Mouse (Mus musculus) forebrain, embryonic 15.5 days (tissue): Measurements from ENCODE around the gene Nsg1. TPM values are rescaled to one million over a fixed set of nuclear protein-coding genes. Genes with fewer than 3 reads are reported as not detected.

Source experiments
- ATAC-seq: fragments of 200-750 bp; cut with Nextera tagmentation; replicated peaks from 2 replicates; pipeline ENCODE4 v1.8.0; 2017; ENCODE audit warnings: mild to moderate bottlenecking, moderate TSS enrichment, moderate library complexity
- H3K27ac ChIP-seq: fragments of 300-500 bp; sonication (generic); replicated peaks from 2 replicates; pipeline ENCODE4 v1.5.1; 2015; ENCODE audit warnings: mild to moderate bottlenecking, inconsistent platforms
- H3K27me3 ChIP-seq: fragments of 300-500 bp; sonication (generic); 2 replicates; pipeline ENCODE4 v1.6.1; 2015; ENCODE audit warnings: inconsistent platforms
- H3K36me3 ChIP-seq: fragments of 300-500 bp; sonication (generic); 2 replicates; pipeline ENCODE4 v1.6.1; 2015; ENCODE audit warnings: mild to moderate bottlenecking, inconsistent platforms
- H3K4me1 ChIP-seq: fragments of 300-500 bp; sonication (generic); 2 replicates; pipeline ENCODE4 v1.6.1; 2015; ENCODE audit warnings: inconsistent platforms
- H3K4me2 ChIP-seq: fragments of 300-500 bp; sonication (generic); replicated peaks from 2 replicates; pipeline ENCODE4 v1.6.1; 2015; ENCODE audit warnings: mild to moderate bottlenecking, inconsistent platforms
- H3K4me3 ChIP-seq: fragments of 300-500 bp; sonication (generic); 2 replicates; pipeline ENCODE4 v1.5.1; 2015; ENCODE audit warnings: mild to moderate bottlenecking, inconsistent platforms
- H3K9ac ChIP-seq: fragments of 300-500 bp; sonication (generic); replicated peaks from 2 replicates; pipeline ENCODE4 v1.6.1; 2015; ENCODE audit warnings: mild to moderate bottlenecking, inconsistent platforms
- H3K9me3 ChIP-seq: fragments of 300-500 bp; sonication (generic); 2 replicates; pipeline ENCODE4 v1.6.1; 2016; ENCODE audit warnings: inconsistent platforms
- WGBS: fragments of 180-500 bp; shearing (Covaris S2); methylation state at CpG from one replicate; pipeline ENCODE4 v1.1.7; 2015; ENCODE audit warnings: mixed read lengths; 5-methylcytosine and 5-hydroxymethylcytosine counted together
- polyA plus RNA-seq: library from polyadenylated mRNA; unstranded; fragments of >200 nt; fragmentation: Nextera tagmentation; extraction: Ambion mirVana; gene quantifications from 2 replicates; pipeline ENCODE4 v1.2.1, GENCODE M21; 2015

Gene Nsg1
- polyA plus RNA-seq, 1 experiment from 2014 or later: 1,219 TPM

DNA sequence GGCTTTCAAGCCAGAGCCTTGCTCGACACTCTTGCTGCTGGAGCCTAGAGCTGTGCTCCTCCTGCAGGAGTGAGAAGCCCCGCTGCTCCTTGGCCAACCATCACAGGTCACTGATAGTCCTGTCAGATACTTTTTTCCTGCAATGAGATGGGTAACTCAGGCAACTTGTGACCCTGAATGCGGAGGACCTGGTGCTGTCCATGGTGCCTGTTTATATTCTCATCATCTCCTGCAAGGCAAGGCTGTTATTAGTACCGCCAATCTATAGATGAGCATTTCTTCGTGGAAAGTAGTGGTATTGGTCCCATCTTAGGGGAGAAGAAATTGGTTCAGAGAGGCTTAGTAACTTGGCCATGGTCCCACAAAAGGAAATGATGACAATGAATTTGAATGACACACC is 14.1 kb upstream of the Nsg1 start:
- 53% methylated on average over 5 of the region's 5 CpGs for WGBS
- H3K36me3 ChIP-seq: no peaks in the 10 kb centered on the region

DNA sequence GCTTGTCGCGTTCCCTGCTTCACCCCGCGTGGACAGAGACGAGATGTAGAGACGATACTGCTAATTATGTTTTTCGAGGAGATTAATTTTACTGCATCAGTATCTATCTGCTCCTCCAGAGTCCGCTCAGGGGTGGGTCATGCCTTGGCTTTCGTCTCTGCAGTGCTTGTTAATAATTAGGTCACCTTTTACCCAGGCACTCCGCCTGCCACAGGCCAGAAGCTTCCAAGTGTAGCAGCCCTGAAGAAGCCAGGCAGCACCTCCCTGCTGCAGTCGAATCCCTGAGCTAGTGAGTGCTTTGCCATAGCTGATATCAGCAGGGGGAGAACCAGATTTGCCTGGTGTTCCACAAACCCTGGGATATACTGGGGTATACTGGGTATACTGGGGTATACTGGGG is 8.8 kb upstream of the Nsg1 start:
- 77% methylated on average over 11 of the region's 11 CpGs for WGBS
- no peaks in the 10 kb centered on the region for H3K27me3 ChIP-seq
- H3K27ac ChIP-seq: no peak overlapping the region
- no peaks in the 10 kb centered on the region for H3K9me3 ChIP-seq
- no peaks in the 10 kb centered on the region for H3K4me1 ChIP-seq
- no peaks in the 10 kb centered on the region for H3K36me3 ChIP-seq
- no peak overlapping the region for H3K9ac ChIP-seq
- H3K4me2 ChIP-seq: no peak overlapping the region
- H3K4me3 ChIP-seq: no peak overlapping the region
- ATAC-seq: no peak

More for the DNA sequence above, 14.1 kb upstream of the Nsg1 start:
- Histone ChIP-seq H3K4me3 (no peak overlapping the region), H3K9ac (no peak overlapping the region), H3K27me3 (no peaks in the 10 kb centered on the region), H3K4me2 (no peak overlapping the region), H3K9me3 (no peaks in the 10 kb centered on the region), H3K4me1 (no peaks in the 10 kb centered on the region), H3K27ac (no peak overlapping the region)
- ATAC-seq: no peak

DNA sequence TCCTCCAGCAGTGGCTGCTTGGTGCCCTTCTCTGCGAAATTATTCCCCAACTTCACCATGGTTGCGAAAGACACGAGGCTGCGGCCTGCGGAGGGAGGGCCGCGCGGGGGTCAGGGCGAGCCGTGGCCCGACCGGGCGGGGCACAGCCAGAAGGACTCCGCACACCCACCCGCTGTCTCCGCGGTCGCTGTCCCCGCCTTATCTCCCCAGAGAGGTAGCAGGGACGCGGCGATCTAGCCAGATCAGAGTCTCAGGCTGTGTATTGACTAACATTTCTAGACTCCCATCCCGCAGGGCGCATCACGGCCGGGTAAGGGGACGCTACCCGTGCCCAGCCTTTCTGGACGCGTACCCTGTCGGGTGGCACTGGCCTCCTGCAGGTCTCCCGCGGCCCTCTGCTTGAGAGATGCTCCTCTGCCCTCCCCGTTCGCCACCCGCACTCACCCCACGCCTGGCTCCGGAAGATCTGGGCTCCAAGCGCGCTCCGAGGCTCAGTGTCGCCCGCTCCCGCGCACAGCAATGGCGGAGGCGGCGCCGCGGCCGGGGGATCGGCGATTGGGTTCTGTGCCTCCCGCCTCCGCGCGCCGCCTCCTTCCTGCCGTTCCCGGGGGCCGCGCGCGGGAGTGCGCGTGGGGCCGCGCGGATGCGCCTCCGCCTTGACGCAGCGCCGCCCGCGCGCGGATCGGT is 617 bp downstream of the Nsg1 start:
- Histone ChIP-seq H3K9me3 (no peaks in the 10 kb centered on the region), H3K4me1 (peaks cover 47% of the 10 kb centered on the region), H3K4me2 (peak overlapping the region; percentile 75), H3K27ac (peak overlapping the region; percentile 99), H3K27me3 (no peaks in the 10 kb centered on the region), H3K4me3 (peak overlapping the region; percentile 93), H3K36me3 (peaks cover 32% of the 10 kb centered on the region), H3K9ac (peak overlapping the region; percentile 100)
- WGBS: under 1% methylated on average over 79 of the region's 79 CpGs
- peak; percentile 87 for ATAC-seq

DNA sequence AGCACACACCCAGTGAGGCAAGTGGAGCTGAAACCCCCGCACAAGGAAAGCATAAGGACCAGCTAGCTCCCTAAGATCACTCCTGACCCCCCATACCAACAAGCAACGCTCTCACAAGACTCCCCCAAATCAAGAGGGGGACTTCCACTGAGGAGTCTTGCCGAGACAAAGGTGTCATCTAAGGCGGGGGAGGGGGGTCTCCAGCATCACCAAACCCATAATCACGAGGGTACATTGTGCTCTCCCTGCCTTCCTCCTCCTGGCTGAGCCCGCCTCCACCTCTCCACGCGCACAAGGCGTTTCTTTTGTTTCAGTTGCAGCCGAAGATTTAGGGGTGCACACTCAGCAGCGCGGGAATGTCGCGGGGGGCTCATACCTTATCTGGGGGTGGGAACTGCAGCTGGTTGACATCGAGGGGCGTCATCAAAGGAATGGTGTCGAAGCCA is 1.2 kb downstream of the Nsg1 start:
- Histone ChIP-seq H3K4me1 (peaks cover 52% of the 10 kb centered on the region), H3K9ac (peak overlapping the region; percentile 100), H3K9me3 (no peaks in the 10 kb centered on the region), H3K4me3 (peak overlapping the region; percentile 93), H3K27me3 (no peaks in the 10 kb centered on the region), H3K36me3 (peaks cover 38% of the 10 kb centered on the region), H3K27ac (peak overlapping the region; percentile 99), H3K4me2 (peak overlapping the region; percentile 75)
- WGBS: under 1% methylated on average over 17 of the region's 17 CpGs
- peak; percentile 66 for ATAC-seq

DNA sequence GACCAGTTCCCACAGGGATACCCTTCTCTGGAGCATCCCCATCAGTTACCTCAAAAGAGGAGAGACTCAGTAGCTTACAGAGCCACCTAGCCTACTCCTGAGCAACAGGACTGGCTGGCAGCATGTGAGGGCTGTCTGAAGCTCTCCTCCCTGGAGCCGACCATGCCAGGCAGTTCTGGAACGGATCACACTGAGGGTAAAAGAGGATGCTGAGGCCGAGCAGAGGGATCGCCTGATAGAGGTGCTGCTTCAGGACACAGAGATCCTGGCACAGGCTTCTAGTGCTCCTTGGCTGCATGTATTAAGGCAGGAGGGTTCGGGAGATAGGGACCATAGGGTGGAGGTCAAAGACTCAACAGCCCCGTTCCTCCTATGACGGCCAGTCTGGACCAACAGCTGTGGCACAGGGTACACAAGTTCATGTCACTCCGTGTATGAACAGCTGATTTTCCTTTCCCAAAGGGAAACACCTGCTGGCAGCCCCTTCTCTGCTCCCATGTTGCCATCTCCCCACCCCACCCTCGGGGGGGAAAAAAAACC is 2.2 kb downstream of the Nsg1 start:
- Histone ChIP-seq H3K4me3 (peak overlapping the region; percentile 93), H3K27me3 (no peaks in the 10 kb centered on the region), H3K9me3 (no peaks in the 10 kb centered on the region), H3K9ac (peak overlapping the region; percentile 100), H3K27ac (peak overlapping the region; percentile 99), H3K4me2 (peak overlapping the region; percentile 75), H3K36me3 (peaks cover 48% of the 10 kb centered on the region), H3K4me1 (peaks cover 62% of the 10 kb centered on the region)
- WGBS: 32% methylated on average over 9 of the region's 9 CpGs
- ATAC-seq: no peak

DNA sequence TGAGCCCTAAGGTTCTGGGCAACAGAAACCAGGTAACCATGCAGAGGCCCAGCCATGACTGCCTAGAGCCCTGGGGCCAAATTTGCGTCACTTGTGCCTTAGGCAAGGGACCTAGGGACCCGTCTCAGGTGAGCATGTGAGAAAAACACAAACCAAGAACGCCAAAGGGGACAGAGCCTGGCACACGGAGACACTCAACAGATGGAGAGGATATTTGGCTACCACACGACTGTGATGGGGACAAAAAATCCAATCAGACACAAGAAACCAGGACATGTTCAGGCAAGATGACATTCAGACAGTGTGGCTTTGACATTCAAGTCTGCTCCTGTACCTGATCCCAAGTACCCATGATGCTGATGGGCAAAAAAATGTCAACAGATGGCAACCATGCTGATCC is 6.1 kb downstream of the Nsg1 start:
- Histone ChIP-seq H3K9me3 (no peaks in the 10 kb centered on the region), H3K4me2 (peak overlapping the region; percentile 28), H3K4me1 (peaks cover 75% of the 10 kb centered on the region), H3K27me3 (no peaks in the 10 kb centered on the region), H3K27ac (no peak overlapping the region), H3K9ac (0 out of 2 replicates have a peak overlapping the region, but pooled peaks have one; percentile 1), H3K36me3 (peaks cover 80% of the 10 kb centered on the region), H3K4me3 (peak overlapping the region; percentile 1; the same call in 1 of the 2 replicates)
- no peak for ATAC-seq
- WGBS: 77% methylated on average over 5 of the region's 5 CpGs

DNA sequence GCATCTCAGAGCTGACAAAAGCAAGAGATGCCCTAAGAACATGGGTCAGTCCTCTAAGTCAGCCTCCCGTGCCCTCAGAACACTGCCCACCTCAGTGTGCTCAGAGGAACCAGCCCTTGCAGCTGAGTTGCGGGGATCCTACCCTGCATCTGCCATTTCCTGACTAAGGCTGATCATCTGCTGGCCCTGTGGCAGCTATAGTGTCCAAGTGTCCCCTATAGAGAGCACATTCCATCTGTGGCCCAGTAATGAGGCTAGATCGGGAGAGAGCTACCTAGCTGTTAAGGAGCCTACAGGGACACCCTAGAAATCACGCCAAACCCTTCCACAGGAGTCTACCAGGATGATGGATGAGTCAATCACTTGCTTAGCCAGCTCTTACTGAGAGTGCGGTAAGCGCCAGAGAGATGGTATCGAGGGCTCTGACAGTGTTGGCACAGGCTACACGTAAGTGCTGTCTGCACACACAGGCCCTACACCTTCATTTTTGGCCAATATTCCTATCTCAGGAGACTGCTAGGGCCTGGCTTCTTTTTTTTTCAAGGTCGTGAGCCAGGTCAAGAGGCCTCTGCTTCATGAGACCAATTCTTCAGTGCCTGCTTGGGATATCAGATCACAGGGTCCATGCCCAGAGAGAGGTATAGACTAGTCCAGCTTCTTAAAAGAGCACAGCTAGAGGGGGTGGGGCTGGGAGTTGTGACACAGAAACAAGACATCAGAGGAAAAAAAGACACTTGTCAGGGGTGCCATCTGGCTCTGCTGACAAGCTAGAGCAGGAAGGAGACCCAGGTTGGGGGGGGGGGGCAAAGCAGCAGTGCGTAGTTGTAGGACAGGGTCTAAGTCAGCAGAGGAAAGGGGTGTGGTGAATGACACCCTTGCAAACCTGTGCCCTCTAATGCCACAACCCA is 7.3 kb downstream of the Nsg1 start:
- 78% methylated on average over 10 of the region's 10 CpGs for WGBS
- Histone ChIP-seq H3K9ac (no peak overlapping the region), H3K27ac (no peak overlapping the region), H3K4me3 (peak overlapping the region; percentile 2; the same call in 1 of the 2 replicates), H3K4me1 (peaks cover 83% of the 10 kb centered on the region), H3K9me3 (no peaks in the 10 kb centered on the region), H3K36me3 (peaks cover 91% of the 10 kb centered on the region), H3K27me3 (no peaks in the 10 kb centered on the region), H3K4me2 (peak overlapping the region; percentile 28)
- no peak for ATAC-seq

DNA sequence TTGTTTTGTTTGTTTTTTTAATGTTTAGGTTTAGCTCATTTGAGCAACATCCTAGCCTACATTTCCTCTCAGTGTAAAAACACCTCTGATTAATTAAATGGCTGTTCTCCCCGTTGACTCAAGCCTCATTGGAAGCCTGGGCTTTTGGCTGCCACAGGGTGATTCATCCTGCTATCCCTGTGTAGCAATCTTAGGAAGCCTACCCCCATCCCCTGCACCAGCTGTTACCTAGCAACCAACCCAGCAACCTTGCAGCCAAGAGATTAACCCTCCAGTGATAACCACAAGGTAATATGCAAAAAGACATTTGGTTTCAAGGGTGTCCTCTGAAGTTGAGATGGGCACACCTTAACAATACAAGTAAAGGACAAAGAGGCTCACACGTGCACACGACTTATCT is 8.4 kb downstream of the Nsg1 start:
- H3K4me2 ChIP-seq: peak overlapping the region; percentile 28; the same call in 1 of the 2 replicates
- peaks cover 83% of the 10 kb centered on the region for H3K4me1 ChIP-seq
- WGBS: 49% methylated on average over 3 of the region's 3 CpGs
- no peaks in the 10 kb centered on the region for H3K27me3 ChIP-seq
- 0 out of 2 replicates have a peak, but pooled peaks have one; percentile 18 for ATAC-seq
- no peak overlapping the region for H3K27ac ChIP-seq
- no peak overlapping the region for H3K9ac ChIP-seq
- no peak overlapping the region for H3K4me3 ChIP-seq
- H3K36me3 ChIP-seq: peaks cover 92% of the 10 kb centered on the region
- H3K9me3 ChIP-seq: no peaks in the 10 kb centered on the region

DNA sequence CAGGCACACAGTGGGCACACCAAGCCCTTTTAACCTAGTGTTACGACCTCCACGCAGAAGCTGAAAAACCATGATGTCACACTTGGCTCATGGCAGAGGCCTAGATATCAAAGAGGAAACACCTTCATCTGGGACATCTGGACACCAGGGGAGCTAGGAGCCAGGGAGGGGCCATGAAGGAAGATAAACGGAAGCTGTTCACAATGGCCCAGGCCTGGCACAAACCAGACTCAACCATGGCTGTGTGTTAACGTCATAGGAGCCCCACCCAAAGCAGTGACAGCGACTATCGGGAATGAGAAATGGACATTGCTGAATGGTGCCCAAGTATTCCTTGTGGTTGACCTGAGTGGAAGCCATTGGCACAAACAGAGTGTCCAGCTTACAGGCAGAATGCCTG is 13.2 kb downstream of the Nsg1 start:
- 88% methylated on average over 6 of the region's 6 CpGs for WGBS
- no peaks in the 10 kb centered on the region for H3K9me3 ChIP-seq
- no peak overlapping the region for H3K4me3 ChIP-seq
- no peaks in the 10 kb centered on the region for H3K27me3 ChIP-seq
- ATAC-seq: no peak
- H3K27ac ChIP-seq: no peak overlapping the region
- H3K4me2 ChIP-seq: no peak overlapping the region
- H3K9ac ChIP-seq: no peak overlapping the region
- H3K4me1 ChIP-seq: peaks cover 45% of the 10 kb centered on the region
- peaks cover 88% of the 10 kb centered on the region for H3K36me3 ChIP-seq

DNA sequence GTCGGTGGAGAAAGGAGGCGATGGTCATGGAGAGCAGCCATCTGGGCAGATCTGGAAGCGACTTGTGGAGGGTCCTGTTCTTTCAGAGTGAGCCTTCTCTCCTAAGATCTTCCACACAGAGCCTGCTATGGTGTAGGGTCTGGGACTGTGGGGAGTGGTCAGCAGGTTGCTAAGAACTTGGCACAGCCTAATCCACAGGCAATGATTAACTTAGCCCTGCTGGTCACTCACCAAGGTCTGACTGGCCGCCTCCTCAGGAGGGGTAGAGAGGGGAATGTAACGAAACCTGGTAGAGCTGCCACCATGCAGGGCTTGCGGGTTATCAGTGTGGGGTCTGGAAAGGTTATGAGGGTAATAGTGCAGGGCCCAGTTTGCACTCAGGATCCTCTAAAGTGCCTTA is 18.8 kb downstream of the Nsg1 start:
- WGBS: 91% methylated on average over 6 of the region's 6 CpGs
- Histone ChIP-seq H3K4me1 (peaks cover 6% of the 10 kb centered on the region; the same call in 1 of the 2 replicates), H3K27ac (no peak overlapping the region), H3K9ac (no peak overlapping the region), H3K4me2 (no peak overlapping the region), H3K27me3 (no peaks in the 10 kb centered on the region), H3K4me3 (no peak overlapping the region), H3K36me3 (peaks cover 93% of the 10 kb centered on the region), H3K9me3 (no peaks in the 10 kb centered on the region)
- ATAC-seq: no peak

DNA sequence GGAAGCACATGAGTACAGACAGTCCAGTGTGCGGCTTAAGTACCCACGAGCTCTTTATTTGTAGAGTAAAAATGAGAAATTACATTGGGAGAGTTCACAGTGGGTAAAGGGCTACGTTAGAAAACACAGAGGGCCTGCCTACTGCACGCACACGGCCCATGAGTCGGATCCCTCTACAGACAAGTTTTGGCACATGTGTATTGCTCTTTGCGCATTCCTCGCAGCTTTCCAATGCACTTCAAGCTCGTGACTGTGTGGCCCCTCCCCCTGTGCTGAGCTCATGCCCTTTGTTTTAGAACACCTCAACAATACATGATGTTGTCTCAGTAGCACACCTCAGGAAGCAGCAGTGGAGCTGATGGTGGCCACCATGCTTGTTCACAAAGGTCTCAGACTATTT is 22.5 kb downstream of the Nsg1 start:
- Histone ChIP-seq H3K4me3 (no peak overlapping the region), H3K27ac (no peak overlapping the region), H3K4me2 (no peak overlapping the region), H3K4me1 (no peaks in the 10 kb centered on the region), H3K9ac (no peak overlapping the region), H3K36me3 (peaks cover 69% of the 10 kb centered on the region), H3K9me3 (no peaks in the 10 kb centered on the region), H3K27me3 (no peaks in the 10 kb centered on the region)
- 83% methylated on average over 9 of the region's 9 CpGs for WGBS
- ATAC-seq: no peak

DNA sequence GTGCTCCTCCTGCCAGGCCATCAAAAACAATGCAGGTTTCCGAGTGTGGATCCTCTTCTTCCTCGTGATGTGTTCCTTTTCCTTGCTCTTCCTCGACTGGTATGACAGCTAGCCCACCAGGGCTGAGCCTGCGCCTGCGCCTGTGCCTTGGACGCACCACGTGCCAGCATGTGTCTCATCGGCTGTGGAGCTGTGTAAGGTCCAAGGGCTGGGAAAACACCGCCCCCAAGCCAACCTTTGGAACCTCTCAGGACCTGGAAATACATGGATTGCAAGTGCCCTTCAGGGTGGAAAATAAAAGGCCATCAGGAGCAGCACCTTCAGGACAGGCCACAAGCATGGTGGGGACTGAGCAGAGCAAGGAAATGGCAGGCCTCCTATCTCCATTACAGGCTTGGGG is 23.5 kb downstream of the Nsg1 start:
- Histone ChIP-seq H3K4me3 (no peak overlapping the region), H3K4me1 (no peaks in the 10 kb centered on the region), H3K9me3 (no peaks in the 10 kb centered on the region), H3K4me2 (no peak overlapping the region), H3K9ac (no peak overlapping the region), H3K27me3 (no peaks in the 10 kb centered on the region), H3K27ac (no peak overlapping the region), H3K36me3 (peaks cover 61% of the 10 kb centered on the region)
- peak; percentile 37; the same call in 1 of the 2 replicates for ATAC-seq
- 94% methylated on average over 9 of the region's 9 CpGs for WGBS
